Mouse (Mus musculus) myocyte (in vitro differentiated cells): ENCODE measurements at regions not wholly inside any gene's neighbourhood (a gene's known extent, or its start where the extent isn't known, plus 50 kb on each side); places are given as distances from the start of the nearest gene placed in this dataset.

Experiments
- CEBPB ChIP-seq: IDR thresholded peaks from 2 replicates; pipeline ENCODE4 v1.6.1; 2011; ENCODE audit warnings: mild to moderate bottlenecking, moderate library complexity; ENCODE audit not compliant: poor library complexity, insufficient read depth, severe bottlenecking
- E2F4 ChIP-seq: IDR thresholded peaks from one replicate; pipeline ENCODE4 v1.6.1; 2011; ENCODE audit warnings: mild to moderate bottlenecking, control low read depth, moderate library complexity; ENCODE audit not compliant: insufficient read depth
- MAX ChIP-seq: IDR thresholded peaks from one replicate; pipeline ENCODE4 v1.6.1; 2011; ENCODE audit warnings: low read depth, mild to moderate bottlenecking, control low read depth
- MYOD1 ChIP-seq, 3 experiments: IDR thresholded peaks; one replicate each; pipeline ENCODE4 v1.6.1; 2011; ENCODE audit warnings: control low read depth in 2 of 3, low read depth in 2 of 3, mild to moderate bottlenecking in 2 of 3, moderate library complexity in 1 of 3; ENCODE audit not compliant: insufficient read length in 2 of 3, control insufficient read depth in 1 of 3
- MYOG ChIP-seq, 3 experiments: IDR thresholded peaks; one replicate each; pipeline ENCODE4 v1.6.1; 2011; ENCODE audit warnings: control low read depth in 2 of 3, low read depth in 2 of 3, mild to moderate bottlenecking in 2 of 3; ENCODE audit not compliant: insufficient read length in 2 of 3, control insufficient read depth in 1 of 3, insufficient read depth in 1 of 3
- POLR2A ChIP-seq: IDR thresholded peaks from one replicate; pipeline ENCODE4 v1.6.1; 2011; ENCODE audit warnings: low read depth, mild to moderate bottlenecking, control low read depth, moderate library complexity; ENCODE audit not compliant: insufficient read length
- POLR2AphosphoS2 ChIP-seq: IDR thresholded peaks from one replicate; pipeline ENCODE4 v1.6.1; 2011; ENCODE audit warnings: low read depth, control low read depth; ENCODE audit not compliant: insufficient read length
- REST ChIP-seq: IDR thresholded peaks from one replicate; pipeline ENCODE4 v1.6.1; 2011; ENCODE audit warnings: mild to moderate bottlenecking, control low read depth, moderate library complexity; ENCODE audit not compliant: insufficient read depth, insufficient read length
- SRF ChIP-seq: IDR thresholded peaks from one replicate; pipeline ENCODE4 v1.6.1; 2011; ENCODE audit warnings: low read depth; ENCODE audit not compliant: control insufficient read depth, insufficient read length
- TCF12 ChIP-seq: IDR thresholded peaks from one replicate; pipeline ENCODE4 v1.6.1; 2011; ENCODE audit warnings: mild to moderate bottlenecking, control low read depth; ENCODE audit not compliant: poor library complexity, insufficient read depth, severe bottlenecking
- TCF3 ChIP-seq: IDR thresholded peaks from one replicate; pipeline ENCODE4 v1.6.1; 2011; ENCODE audit warnings: low read depth, control low read depth; ENCODE audit not compliant: insufficient read length
- USF1 ChIP-seq: IDR thresholded peaks from one replicate; pipeline ENCODE4 v1.6.1; 2011; ENCODE audit warnings: low read depth, mild to moderate bottlenecking, control low read depth, moderate library complexity

DNA sequence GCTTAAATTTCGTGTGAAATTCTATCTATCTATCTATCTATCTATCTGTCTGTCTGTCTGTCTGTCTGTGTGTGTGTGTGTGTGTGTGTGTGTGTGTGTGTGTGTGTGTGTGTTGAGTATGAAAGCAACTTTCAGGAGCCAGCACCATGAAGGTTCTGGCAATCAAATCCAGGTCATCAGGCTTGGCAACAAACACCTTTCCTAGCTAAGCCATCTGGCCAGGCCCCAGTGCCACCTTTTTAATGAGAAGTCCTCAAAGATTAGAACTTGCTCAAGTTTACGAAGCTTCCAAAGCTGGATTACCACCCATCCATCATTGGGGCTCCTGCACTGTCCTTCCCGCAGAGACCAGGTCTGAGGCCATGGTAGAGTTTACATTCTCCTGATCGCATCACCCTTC lies 325.0 kb downstream of the Gm49356 start:
- TF ChIP-seq CEBPB = no peak
- no peak for TF ChIP-seq POLR2A
- TF ChIP-seq POLR2AphosphoS2 = no peak
- TF ChIP-seq TCF12 = no peak
- no peak for TF ChIP-seq MAX
- TF ChIP-seq MYOD1 (IDR thresholded peaks at IDR 0.05; ENCODE audit: control insufficient read depth in 1 of 3, insufficient read length in 2 of 3, low read depth in 2 of 3) = no peak
- no peak for TF ChIP-seq MYOG (IDR thresholded peaks at IDR 0.05; ENCODE audit: control insufficient read depth in 1 of 3, insufficient read depth in 1 of 3, insufficient read length in 2 of 3, low read depth in 2 of 3)
- no peak for TF ChIP-seq SRF
- no peak for TF ChIP-seq USF1
- TF ChIP-seq E2F4 = no peak
- no peak for TF ChIP-seq REST
- TF ChIP-seq TCF3 = no peak
